26 mouse cellular contexts compared by ENCODE assay signal in genomic region chr5:97636357-97636756, GRCm38 (mm10).
"Had no signal": no experiment of that assay in that cellular context is flagged by ENCODE, and none has a peak within 500 bp of the region (broad histone marks: within the 10 kb centered on the region; RNA-seq: fewer than 3 reads in every experiment).

No protein-coding gene starts in this region.

- H3K4me2 ChIP-seq: heart, embryonic 11.5 days; heart, embryonic 13.5 days; heart, embryonic 15.5 days; hindbrain, embryonic 13.5 days; hindbrain, embryonic 15.5 days; kidney, embryonic 15.5 days; limb, embryonic 13.5 days; limb, embryonic 15.5 days; liver, embryonic 12.5 days had no signal

- H3K4me1 ChIP-seq: heart, embryonic 15.5 days; hindbrain, embryonic 13.5 days; hindbrain, embryonic 15.5 days; kidney, embryonic 15.5 days; limb, embryonic 15.5 days; liver, embryonic 12.5 days had no signal

- H3K27ac ChIP-seq: gastrocnemius, adult 2 months; heart, embryonic 13.5 days; heart, embryonic 15.5 days; hindbrain, embryonic 13.5 days; hindbrain, embryonic 15.5 days; hindbrain, postnatal 0 days; kidney, embryonic 15.5 days; kidney, postnatal 0 days; limb, embryonic 13.5 days; limb, embryonic 15.5 days; liver, embryonic 12.5 days had no signal

- H3K9ac ChIP-seq: heart, embryonic 13.5 days; heart, embryonic 15.5 days; hindbrain, embryonic 13.5 days; hindbrain, embryonic 15.5 days; kidney, embryonic 15.5 days; limb, embryonic 13.5 days; limb, embryonic 15.5 days; liver, embryonic 12.5 days had no signal

- H3K9me3 ChIP-seq: heart, embryonic 13.5 days; heart, embryonic 15.5 days; hindbrain, embryonic 13.5 days; hindbrain, embryonic 15.5 days; kidney, embryonic 15.5 days; limb, embryonic 13.5 days; limb, embryonic 15.5 days; liver, embryonic 12.5 days had no signal

- H3K4me3 ChIP-seq: gastrocnemius, adult 2 months; heart, embryonic 13.5 days; heart, embryonic 15.5 days; hindbrain, embryonic 13.5 days; hindbrain, embryonic 15.5 days; kidney, embryonic 15.5 days; limb, embryonic 13.5 days; limb, embryonic 15.5 days; liver, embryonic 12.5 days had no signal

- ATAC-seq: hindbrain, postnatal 0 days; intestine, embryonic 16.5 days; liver, embryonic 12.5 days had no signal

- H3K36me3 ChIP-seq: heart, embryonic 13.5 days; heart, embryonic 15.5 days; hindbrain, embryonic 13.5 days; hindbrain, embryonic 15.5 days; kidney, embryonic 15.5 days; limb, embryonic 13.5 days; limb, embryonic 15.5 days; liver, embryonic 12.5 days had no signal

- DNase-seq: gastrocnemius, adult 2 months; gastrocnemius, postnatal 10 days; gastrocnemius, postnatal 25 days; heart, adult 18-20 months; heart, postnatal 14 days; heart, postnatal 36 days; kidney, adult 11 months; kidney, adult 2 months; kidney, adult 9 months; kidney, postnatal 14 days; kidney, postnatal 36 days; layer of hippocampus, adult 9-11 months; layer of hippocampus, postnatal 36 days; left cerebral cortex, postnatal 4 days had no signal

- H3K27me3 ChIP-seq: heart, embryonic 13.5 days; heart, embryonic 15.5 days; hindbrain, embryonic 13.5 days; hindbrain, embryonic 15.5 days; kidney, embryonic 15.5 days; limb, embryonic 13.5 days; limb, embryonic 15.5 days; liver, embryonic 12.5 days had no signal
